Mouse (Mus musculus): ENCODE data around the gene Coro1c. TPM values are rescaled to one million over a fixed set of nuclear protein-coding genes. Genes with fewer than 3 reads are reported as not detected.
A peak's percentile ranks its signal among the peaks of the same experiment; 100 is the strongest.

Gene Coro1c
- total and polyA plus RNA-seq, 3 experiments = 66.1 to 87.4 (median 69.9) TPM

DNA sequence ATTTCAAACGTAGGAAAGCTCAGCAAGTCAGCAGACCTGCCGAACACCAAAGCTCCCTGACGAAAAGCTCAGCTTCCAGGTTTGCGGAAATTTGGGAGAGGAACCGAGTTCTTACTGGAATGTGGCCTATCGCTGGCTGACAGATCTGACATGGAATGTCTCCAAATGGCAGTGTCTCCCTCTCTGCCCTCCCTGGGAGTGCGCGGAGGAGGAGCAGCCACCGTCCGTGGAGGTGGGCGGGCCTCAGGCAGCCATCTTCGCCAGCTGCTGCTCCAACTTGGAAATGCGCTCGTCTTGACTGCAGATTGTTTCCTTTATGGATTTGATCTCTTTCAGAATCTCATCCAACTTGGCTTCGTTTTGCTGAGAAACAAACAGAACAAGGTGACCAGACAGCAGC is 64.5 kb downstream of the Coro1c start:
- no peak for DNase-seq (ENCODE audit: extremely low read depth)
- H3K27ac ChIP-seq (ENCODE audit: insufficient read depth, low read depth) = no peak overlapping the region
- no peak overlapping the region for H3K4me3 ChIP-seq (replicated peaks in 1 of 3; ENCODE audit: low read depth in 2 of 3, low read length in 2 of 3, poor library complexity in 1 of 3)
- peaks cover 9 to 39% of the 10 kb centered on the region in 2 experiments for H3K4me1 ChIP-seq (ENCODE audit: control insufficient read depth in 1 of 2, insufficient read depth in 2 of 2)
- no peak overlapping the region for H3K9ac ChIP-seq (ENCODE audit: insufficient read depth, low read depth)
- no peaks in the 10 kb centered on the region for H3K79me2 ChIP-seq (replicated peaks; ENCODE audit: control insufficient read depth, extremely low read depth, insufficient read depth, poor library complexity, severe bottlenecking)
- no peak for TF ChIP-seq ZNF384 (IDR thresholded peaks at IDR 0.05; ENCODE audit: low read depth, low read length)
- TF ChIP-seq ELF1 (IDR thresholded peaks at IDR 0.05; ENCODE audit: low read depth, low read length) = no peak
- TF ChIP-seq CTCF (conservative IDR thresholded peaks at IDR 0.05 in 1 of 2, IDR thresholded peaks at IDR 0.05 in 1 of 2; ENCODE audit: low read depth in 2 of 2, low read length in 2 of 2) = no peak
- no peak for TF ChIP-seq USF2 (conservative IDR thresholded peaks at IDR 0.05; ENCODE audit: low read depth, low read length)
- TF ChIP-seq JUND (conservative IDR thresholded peaks at IDR 0.05; ENCODE audit: low read depth, low read length) = no peak
- no peak for TF ChIP-seq SMC3 (IDR thresholded peaks at IDR 0.05; ENCODE audit: low read depth, low read length)
- no peak for TF ChIP-seq MAZ (IDR thresholded peaks at IDR 0.05; ENCODE audit: low read depth, low read length)
- no peak for TF ChIP-seq JUN (IDR thresholded peaks at IDR 0.05; ENCODE audit: insufficient read depth, low read depth, low read length)
- no peak for TF ChIP-seq GABPA (IDR thresholded peaks at IDR 0.05; ENCODE audit: insufficient replicate concordance, low read depth, low read length)
- H3K36me3 ChIP-seq (replicated peaks in 1 of 2; ENCODE audit: control insufficient read depth in 1 of 2, insufficient read depth in 1 of 2, low read length in 1 of 2) = peaks cover 47 to 86% of the 10 kb centered on the region in 2 experiments
- H3K27me3 ChIP-seq (replicated peaks) = no peaks in the 10 kb centered on the region
- in situ Hi-C loops (cut with MboI; ENCODE audit: low pct_ligation_motif_present, low pct_unique_long_range_greater_than_20kb, low sequenced_read_pairs) (no loop called here), dilution Hi-C loops (cut with MboI; ENCODE audit: extremely low pct_ligation_motif_present, extremely low pct_unique_long_range_greater_than_20kb, low sequenced_read_pairs) (no loop called here)
- no peak overlapping the region for H3K4me2 ChIP-seq (ENCODE audit: insufficient read depth, low read depth, poor library complexity, severe bottlenecking)
- H3K9me3 ChIP-seq (replicated peaks; ENCODE audit: low read length) = no peaks in the 10 kb centered on the region

DNA sequence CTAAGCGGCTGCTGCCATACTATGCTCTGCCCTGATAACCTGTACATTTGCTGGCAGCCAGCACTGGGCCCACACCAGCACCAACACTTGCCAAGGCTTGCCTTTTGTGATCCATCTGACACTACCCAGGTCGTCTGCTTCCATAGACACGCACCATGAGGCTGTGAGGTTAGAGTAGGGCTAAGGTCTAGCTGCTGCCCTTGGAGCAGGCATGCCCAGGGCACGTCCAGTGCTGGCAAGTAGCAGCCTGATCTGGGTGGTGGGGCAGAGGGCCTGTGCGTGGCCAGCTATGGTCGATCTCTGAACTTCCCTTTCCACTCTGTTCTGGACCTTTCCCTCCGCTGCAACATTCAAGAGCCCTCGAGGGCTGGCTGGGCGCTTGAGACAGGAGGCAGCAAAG is 65.7 kb downstream of the Coro1c start:
- TF ChIP-seq MXI1 (IDR thresholded peaks at IDR 0.05; ENCODE audit: low read depth, low read length) = no peak
- TF ChIP-seq E2F4 (IDR thresholded peaks at IDR 0.05; ENCODE audit: insufficient replicate concordance, low read depth, low read length) = no peak
- no peak for TF ChIP-seq MAFK (IDR thresholded peaks at IDR 0.05; ENCODE audit: insufficient replicate concordance, low read length)
- TF ChIP-seq TCF12 (IDR thresholded peaks at IDR 0.05; ENCODE audit: low read depth, low read length) = no peak
- no peak for TF ChIP-seq NELFE (IDR thresholded peaks at IDR 0.05; ENCODE audit: low read depth, low read length)
- TF ChIP-seq JUN (IDR thresholded peaks at IDR 0.05; ENCODE audit: insufficient read depth, low read depth, low read length) = no peak
- TF ChIP-seq USF1 (IDR thresholded peaks at IDR 0.05; ENCODE audit: low read depth, low read length) = no peak
- no peak for TF ChIP-seq USF2 (conservative IDR thresholded peaks at IDR 0.05; ENCODE audit: low read depth, low read length)
- no peak for TF ChIP-seq EP300 (IDR thresholded peaks at IDR 0.05; ENCODE audit: low read length)
- no peak for TF ChIP-seq IRF4 (IDR thresholded peaks at IDR 0.05; ENCODE audit: low read depth, low read length)
- no peak for TF ChIP-seq MYC (IDR thresholded peaks at IDR 0.05; ENCODE audit: low read depth, low read length)
- TF ChIP-seq MAZ (IDR thresholded peaks at IDR 0.05; ENCODE audit: low read depth, low read length) = no peak
- no peak for TF ChIP-seq ZNF384 (IDR thresholded peaks at IDR 0.05; ENCODE audit: low read depth, low read length)
- peak overlapping the region; percentile 37 for H3K27ac ChIP-seq (ENCODE audit: insufficient read depth, low read depth)
- dilution Hi-C loops (cut with MboI; ENCODE audit: extremely low pct_ligation_motif_present, extremely low pct_unique_long_range_greater_than_20kb, low sequenced_read_pairs) (no loop called here), in situ Hi-C loops (cut with MboI; ENCODE audit: low pct_ligation_motif_present, low pct_unique_long_range_greater_than_20kb, low sequenced_read_pairs) (no loop called here)
- no peaks in the 10 kb centered on the region for H3K9me3 ChIP-seq (replicated peaks; ENCODE audit: low read length)
- no peak overlapping the region for H3K4me3 ChIP-seq (replicated peaks in 1 of 3; ENCODE audit: low read depth in 2 of 3, low read length in 2 of 3, poor library complexity in 1 of 3)
- no peaks in the 10 kb centered on the region for H3K27me3 ChIP-seq (replicated peaks)
- H3K4me1 ChIP-seq (ENCODE audit: control insufficient read depth in 1 of 2, insufficient read depth in 2 of 2) = peaks cover 9 to 43% of the 10 kb centered on the region in 2 experiments
- no peak for DNase-seq (ENCODE audit: extremely low read depth)
- H3K9ac ChIP-seq (ENCODE audit: insufficient read depth, low read depth) = no peak overlapping the region
- no peaks in the 10 kb centered on the region for H3K79me2 ChIP-seq (replicated peaks; ENCODE audit: control insufficient read depth, extremely low read depth, insufficient read depth, poor library complexity, severe bottlenecking)
- H3K4me2 ChIP-seq (ENCODE audit: insufficient read depth, low read depth, poor library complexity, severe bottlenecking) = no peak overlapping the region
- peaks cover 41 to 80% of the 10 kb centered on the region in 2 experiments for H3K36me3 ChIP-seq (replicated peaks in 1 of 2; ENCODE audit: control insufficient read depth in 1 of 2, insufficient read depth in 1 of 2, low read length in 1 of 2)

Measured in CH12.LX (cell line).